Mouse (Mus musculus) regulatory T cell (primary cell): ENCODE results near the gene Gsg1.

ENCODE experiments used
- in situ Hi-C: fragments of 300-600 bp; cut with MboI, MseI; formaldehyde crosslinking; loops from one replicate; pipeline ENCODE4 v1.15.1; 2025; ENCODE audit warnings: high pct_unique_total_duplicates

Gene Gsg1

DNA sequence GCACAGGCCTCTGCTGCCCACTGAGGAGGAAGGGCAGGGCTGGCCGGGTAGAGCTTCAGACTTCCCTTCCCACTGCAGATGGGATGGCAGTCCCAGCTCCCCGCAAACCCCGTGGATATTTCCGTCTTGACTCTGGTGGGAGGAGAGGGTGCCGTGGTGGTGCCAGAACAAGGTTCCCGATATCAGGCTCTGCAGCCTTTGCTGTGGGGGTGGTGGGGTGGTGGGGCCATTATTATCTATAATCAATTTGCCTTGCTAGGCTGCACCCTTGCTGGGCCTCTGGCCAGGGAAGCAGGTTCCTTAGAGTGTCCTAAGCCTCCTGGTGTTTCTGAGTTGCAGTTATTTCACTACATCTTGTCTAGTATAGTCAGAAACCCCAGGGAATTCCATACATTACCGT is 43.0 kb downstream of the Gsg1 start:
- in situ Hi-C loops: no loop called here

DNA sequence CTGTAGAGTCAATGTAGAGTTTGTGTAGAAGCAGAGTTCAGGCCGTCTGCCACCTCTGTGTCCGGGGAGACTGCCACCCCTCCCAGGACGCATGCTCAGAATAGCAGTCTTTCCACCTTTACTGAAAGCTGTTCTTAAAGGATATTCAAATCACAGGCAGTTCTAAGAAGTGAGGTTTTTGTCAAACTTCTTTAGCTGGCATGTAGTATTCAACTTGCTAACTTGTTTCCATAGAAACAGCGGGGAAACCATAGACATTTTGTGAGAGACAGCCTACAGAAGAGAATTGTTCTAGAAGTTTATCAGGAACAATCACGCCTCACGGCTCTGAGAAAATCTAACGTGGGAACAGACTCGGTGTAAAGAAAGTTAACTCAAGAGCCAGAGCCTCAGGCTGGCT is 47.2 kb downstream of the Gsg1 start:
- in situ Hi-C loops: no loop called here

DNA sequence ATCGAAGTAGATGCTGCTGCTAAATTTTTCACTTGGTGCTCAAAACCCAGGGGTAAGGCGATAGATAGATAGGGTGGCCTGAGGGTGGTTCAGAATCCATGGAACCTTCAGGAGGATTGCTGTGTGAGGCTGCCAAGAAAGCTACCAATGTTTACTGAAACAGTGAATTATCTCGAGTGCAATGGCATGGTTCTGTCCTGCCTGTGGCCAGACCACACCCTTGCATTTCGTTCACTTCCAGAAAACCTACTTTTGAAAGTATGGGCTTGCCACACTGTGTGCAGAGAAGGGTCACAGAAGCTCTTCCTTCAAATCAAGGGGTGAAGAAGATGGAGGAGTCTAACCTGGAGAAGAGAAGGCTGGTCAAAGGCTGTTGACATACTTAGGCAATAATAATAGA is 48.3 kb downstream of the Gsg1 start:
- in situ Hi-C loops: no loop called here

DNA sequence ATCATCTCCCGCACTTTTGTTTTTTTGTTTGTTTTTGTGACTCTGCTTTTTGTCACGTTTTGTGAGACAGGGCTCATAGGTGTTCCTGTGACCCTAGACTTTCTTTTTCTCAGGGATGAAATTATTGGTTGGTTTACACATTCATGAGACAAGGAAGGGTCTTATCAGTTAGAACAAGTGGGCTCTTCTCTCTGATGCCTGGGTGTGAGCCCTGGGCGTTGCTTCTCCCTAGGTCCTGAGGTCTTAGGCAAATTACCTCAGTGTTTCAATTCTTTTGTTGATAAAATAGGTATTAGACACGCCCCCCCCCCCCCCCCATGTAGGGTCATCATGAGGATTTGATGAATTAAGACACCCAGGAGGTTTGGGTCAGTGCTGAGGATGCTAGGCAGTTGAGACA is 49.3 kb downstream of the Gsg1 start:
- in situ Hi-C loops: no loop called here

DNA sequence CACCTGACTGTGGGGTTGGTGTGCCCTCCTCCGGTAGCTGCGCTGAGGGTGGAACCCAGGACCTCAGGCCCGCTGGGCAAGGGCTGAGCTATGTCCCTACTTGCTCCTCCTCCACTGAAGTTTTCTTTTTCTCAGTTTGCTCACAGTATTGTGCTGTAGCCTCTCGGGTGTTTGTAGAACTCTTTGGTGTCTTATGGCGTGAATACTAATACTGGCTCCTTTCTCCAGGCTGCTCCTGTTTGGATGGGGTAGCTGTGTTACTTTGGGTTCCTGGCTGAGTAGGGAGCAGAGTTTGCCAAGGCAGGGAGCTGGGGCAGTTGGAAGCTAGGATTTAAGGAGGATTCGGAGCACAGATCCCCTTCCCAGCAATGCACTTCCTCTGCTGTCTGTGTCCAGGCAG is 50.4 kb downstream of the Gsg1 start:
- in situ Hi-C loops: no loop called here

DNA sequence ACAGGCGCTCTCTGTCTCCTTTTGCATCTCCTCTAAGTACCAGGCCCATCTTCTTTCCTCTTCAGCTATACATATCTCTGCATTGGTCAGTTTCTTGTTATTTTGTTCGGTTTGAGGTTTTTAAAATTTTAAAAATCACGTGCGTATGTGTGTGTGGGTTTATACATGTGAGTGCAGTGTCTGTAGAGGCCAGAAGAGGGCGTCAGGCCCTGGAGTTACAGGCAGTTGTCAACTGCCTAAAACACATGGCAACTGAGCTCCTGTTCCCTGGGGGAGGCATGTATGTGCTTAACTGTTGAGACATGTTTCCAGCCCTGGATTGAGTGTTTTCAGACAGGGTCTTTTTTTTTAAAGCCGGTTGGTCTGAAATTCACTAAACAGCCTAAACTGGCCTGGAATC is 51.5 kb downstream of the Gsg1 start:
- in situ Hi-C loops: no loop called here

DNA sequence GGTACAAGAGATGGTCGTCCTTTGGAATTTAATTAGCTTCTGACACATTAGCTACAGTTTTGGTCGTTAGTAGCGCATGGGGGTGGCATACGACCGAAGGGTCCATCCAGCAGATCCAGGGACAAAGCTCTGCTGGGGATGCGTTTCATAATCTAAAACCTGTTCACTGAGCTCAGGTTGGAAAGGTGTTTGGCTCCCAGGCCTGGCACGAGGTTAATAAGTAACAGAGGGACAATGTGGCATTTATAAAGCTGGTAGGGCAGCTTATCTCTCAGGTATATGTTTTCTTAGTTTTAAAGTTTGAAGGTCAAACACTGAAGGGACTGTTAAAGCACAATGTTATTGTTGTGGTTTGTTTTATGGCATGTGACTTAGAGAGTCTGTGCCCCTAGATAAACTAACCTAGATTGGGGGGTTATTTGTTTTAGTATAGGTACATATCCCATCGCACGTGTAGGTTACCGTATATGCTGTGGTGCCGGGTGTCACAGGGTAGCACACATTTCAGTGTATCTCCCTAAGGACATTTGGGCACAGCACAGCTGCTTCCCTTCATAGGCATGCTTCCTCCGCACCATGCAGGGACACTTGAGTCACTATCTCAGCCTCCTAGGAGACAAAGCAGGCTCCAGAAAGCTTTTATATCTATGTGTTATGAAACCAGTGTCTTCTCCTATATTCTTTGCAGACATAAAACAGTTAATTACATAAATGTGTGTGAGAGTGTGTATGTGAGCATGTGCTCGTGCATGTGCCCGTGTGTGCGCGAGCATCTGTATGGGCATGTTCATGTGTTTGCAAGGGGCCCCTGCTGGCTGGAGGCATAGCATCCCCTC is 53.8 kb downstream of the Gsg1 start:
- in situ Hi-C loops: no loop called here

DNA sequence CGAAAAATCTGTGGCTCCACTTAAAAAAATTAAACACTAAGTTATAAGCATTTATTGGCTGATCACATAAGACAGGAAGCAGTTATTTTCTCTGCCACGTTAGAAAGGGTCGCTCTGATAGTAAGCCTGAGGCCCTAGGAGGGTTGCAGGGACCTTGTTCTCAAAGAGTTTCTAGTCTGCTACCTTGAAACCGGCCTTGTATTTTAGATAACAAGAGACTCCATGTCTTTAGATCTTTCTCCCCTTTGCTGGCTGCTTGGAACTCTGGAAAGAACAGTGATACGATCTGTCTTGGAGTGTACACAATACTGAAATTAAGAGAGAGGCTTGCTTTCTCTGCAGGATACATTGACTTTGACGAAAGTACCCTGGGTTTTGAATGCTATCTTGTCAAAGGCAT is 55.4 kb downstream of the Gsg1 start:
- in situ Hi-C loops: no loop called here

DNA sequence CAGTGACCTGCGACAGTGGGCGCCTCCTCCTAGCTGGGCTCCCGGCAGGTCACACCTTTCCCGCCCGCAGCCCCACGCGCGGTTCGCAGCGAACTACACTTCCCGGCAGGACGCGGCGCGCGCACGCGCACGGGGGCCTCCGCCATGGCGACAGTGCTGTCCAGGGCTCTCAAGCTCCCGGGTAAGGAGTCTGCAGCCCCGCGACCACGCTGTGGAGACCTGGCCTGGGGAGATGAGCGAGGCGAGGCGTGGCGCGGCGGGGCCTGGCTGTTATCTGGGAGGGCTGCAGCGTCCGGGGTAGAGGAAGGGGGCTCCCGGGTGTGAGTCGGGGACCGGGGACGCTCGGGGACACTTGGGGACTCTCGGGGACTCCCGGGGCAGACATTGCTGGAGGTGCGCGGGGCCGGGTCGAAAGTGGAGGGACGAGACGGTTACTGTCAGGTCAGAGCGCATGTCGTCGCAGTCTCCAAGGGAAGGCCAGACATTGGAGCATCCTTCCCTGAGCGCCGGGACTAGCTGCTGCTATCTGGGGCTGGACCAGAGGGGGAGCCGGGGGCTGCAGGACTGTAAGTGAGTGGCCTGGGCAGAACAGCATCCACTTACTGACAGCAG is 56.1 kb downstream of the Gsg1 start, which contains the start of the genes Fam234b and Hebp1:
Fam234b (plus strand) TSS at position 57 of the 612 bp plus-strand sequence.
Hebp1 (minus strand) TSS at position 102 of the 612 bp plus-strand sequence.
- in situ Hi-C loops: no loop called here

DNA sequence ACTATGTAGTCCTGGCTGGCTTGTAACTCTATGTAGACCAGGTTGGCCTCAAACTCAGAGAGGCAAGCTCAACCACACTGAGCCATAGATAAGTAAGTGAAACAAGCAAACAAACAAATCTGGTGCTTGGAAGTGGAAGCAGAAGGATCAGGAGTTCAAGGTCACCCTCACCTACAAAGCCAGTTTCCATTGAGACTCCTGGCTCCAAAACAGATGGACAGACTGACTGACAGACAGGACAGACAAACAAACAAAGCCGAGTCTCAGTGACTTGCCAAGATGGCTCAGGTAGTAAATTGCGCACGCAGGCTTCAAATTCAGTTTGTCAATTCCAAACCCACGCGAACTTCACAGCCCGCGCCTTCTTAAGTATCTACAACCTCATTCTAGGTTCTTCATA is 56.7 kb downstream of the Gsg1 start:
- in situ Hi-C loops: no loop called here

DNA sequence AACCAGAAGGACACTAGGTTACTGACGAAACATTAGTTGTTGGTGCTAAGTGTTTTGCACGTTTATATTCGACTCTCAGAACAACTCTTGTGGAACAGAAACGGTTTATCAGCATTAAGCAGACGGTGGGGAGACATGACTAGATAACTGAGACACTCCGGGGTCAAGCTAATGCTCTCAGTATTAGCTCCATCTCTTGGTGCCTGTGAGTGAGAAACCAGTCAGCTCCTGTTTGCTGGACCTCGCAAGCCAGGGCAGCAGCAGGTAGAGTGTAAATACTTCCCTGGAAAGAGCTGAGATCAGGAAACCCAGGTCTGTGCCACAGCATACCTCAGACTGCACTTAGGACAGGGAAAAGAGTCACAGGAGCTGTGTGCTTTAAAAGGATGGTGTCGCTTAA is 57.4 kb downstream of the Gsg1 start:
- in situ Hi-C loops: no loop called here

DNA sequence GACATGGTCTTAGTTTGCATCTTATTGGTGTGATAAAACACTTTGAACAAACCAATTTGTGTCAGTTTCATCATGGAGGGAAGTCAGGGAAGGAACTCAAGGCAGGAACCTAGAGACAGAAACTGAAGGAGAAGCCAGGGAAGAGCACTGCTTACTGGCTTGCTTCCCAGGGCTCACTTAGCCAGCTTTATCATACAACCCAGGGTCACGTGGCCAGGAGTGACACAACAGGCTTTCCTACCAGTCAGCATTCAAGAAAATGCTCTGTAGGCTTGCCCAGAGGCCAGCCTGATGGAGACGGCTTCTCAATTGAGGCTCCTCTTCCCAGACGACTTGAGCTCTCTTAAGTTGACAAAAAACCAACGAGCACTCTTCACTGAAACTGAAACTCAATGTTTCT is 59.2 kb downstream of the Gsg1 start:
- in situ Hi-C loops: no loop called here

DNA sequence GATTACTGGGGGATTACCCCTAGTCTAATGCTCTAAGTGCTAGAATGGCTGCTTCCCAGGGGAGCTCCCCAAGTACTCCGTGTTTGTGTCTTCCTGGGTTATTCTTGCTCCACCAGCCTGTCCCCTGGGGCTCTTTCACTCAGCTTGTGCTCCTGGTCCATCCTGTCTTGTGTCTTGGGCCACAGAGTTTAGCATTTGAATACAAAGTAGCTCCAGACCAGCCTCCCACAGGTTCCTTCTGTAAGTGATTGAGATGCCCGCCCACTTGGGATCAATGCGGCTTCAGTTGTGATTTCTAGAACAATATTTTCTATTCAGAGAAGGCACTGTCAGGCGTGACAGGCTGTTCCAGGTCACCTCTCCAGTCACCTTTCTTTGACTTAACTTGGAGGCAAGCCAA is 60.4 kb downstream of the Gsg1 start:
- in situ Hi-C loops: no loop called here

DNA sequence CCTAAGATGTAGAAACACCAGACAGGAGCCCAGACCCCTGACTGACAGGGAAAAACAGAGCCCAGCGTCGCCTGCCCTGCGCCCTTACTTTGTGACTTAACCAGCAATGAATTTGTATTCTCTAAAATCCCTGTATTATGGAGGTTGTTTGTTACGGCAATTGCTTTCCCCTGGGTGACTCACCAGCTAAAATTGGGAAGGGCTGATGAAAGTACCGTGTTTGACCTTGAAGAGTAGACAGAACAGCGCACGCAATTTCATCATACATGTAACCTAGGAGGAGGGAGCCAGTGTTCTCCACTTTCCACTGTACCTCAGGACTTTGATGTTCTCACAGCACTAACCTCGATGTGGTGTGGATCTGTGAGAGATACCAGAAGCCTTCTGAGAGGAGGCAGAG is 61.2 kb downstream of the Gsg1 start:
- in situ Hi-C loops: no loop called here

DNA sequence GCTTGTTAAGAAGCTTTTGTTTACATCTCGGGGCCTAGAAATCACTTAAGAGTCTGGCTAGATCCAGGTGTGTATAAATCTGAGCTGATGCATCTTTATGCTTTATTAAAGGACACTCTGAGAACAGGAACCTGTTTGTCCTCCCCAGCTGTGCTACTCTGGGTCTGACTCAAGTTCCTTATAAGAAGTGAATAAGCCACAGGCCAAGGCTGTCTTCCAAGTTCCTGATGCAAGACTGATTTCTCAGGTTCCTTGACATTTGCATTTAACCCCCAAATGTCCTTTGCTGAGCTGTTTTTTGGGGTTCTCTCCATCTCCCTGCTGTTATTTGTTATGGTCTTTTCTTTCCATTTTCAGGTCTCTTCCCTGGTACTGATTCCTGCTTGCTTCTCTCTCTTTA is 62.2 kb downstream of the Gsg1 start:
- in situ Hi-C loops: no loop called here

DNA sequence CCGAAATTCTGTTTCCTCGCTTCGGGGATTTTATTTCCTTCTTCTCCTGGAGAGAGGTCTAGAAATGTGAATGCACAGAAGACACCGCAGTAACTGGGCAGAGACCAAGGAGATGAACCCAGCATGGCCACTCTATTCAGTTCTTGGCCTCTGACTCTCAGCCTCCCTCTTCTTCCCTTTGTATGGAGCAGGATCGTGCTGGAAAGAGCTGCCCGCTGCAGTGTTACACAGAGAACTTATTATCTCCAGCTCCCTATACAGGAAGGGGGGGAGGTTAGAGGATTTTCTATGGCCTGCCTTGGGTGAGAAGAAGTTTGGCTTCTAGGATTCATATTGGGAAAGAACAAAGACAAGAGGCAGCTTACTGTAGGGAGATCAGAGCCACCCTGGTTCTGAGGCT is 64.0 kb downstream of the Gsg1 start:
- in situ Hi-C loops: no loop called here

DNA sequence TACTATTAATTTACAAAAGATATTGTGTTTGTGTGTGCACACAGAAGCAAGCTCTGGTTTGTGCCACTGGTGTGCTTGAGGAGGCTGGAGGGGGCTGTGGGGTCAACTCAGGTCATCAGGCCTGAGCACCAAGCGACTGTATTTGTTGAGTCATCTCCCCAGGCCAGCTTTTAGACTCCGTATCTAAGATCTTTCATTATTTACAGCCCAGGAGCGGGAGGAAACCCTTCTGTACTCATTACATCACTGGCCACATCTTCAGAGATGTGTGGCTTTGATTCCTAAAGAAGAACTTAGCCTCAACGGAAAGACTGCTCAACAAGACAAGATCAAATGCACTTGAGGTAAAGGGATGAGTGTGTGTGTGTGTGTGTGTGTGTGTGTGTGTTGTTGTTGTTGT is 65.5 kb downstream of the Gsg1 start:
- in situ Hi-C loops: no loop called here
